Mouse (Mus musculus): ENCODE results near the gene Inka2.

DNA sequence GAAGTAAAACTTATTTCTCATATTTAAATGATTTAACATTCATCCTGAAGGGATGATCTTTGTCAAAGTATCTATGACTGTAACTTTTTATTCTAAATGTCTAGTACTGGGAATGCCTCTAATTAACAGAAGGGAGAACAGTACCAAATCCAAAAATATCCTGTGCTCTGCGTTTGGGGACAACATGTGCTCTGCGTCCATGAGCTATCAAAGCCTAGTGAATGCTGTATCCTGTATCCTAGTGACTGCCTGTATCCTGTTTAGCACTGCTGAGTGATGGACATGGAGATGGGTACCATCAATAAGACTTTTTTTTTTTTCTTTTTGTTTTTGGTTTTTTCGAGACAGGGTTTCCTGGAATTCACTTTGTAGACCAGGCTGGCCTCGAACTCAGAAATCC, 54.3 kb downstream of the Inka2 start:
- no peak for TF ChIP-seq CTCF (IDR thresholded peaks at IDR 0.05; ENCODE audit: borderline replicate concordance, extremely low read depth, insufficient read depth, insufficient read length)
- no peak for TF ChIP-seq POLR2A (IDR thresholded peaks at IDR 0.05; ENCODE audit: borderline replicate concordance, extremely low read depth, insufficient read depth, insufficient read length, poor library complexity, severe bottlenecking)

All from brain, embryonic 14.5 days (tissue).